Mouse (Mus musculus): ENCODE measurements around the gene Fignl1.

Fignl1 gene

GRCm38 (mm10) chr11:11808820-11809403 is at the start of gene Fignl1:
Gene Fignl1, minus strand, starts transcription at chr11:11808962.
- CTCF ChIA-PET, result interaction anchor here (0.7 to 1.4 kb wide), 4 partner anchors 17 to 133 kb away, joined by 3 to 9 read pairs (median 5); no protein-coding TSS in a partner anchor

DNA sequence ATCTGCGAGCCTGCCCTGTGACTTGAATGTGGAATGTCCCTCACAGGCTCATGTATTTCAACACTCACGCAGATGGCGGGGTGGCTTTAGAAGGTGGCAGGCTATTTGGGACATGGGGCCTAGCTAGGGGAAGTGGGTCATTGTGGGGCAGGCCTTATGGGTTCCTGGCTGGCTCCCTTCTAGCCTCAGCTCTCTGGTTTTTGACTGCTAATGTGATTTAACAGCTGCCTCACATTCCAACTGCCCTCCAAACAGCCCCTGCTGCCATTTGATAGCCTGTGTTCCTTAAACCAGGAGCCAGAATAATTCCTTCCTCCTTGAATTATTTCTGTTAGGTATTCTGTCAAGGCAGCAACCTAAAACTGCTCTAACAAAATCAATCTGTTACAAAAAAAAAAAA is 48.2 kb upstream of the Fignl1 start:
- CTCF ChIA-PET, result interaction anchor here (0.5 kb wide), 1 partner anchor 87 kb away, joined by 3 read pairs; no protein-coding TSS in a partner anchor

DNA sequence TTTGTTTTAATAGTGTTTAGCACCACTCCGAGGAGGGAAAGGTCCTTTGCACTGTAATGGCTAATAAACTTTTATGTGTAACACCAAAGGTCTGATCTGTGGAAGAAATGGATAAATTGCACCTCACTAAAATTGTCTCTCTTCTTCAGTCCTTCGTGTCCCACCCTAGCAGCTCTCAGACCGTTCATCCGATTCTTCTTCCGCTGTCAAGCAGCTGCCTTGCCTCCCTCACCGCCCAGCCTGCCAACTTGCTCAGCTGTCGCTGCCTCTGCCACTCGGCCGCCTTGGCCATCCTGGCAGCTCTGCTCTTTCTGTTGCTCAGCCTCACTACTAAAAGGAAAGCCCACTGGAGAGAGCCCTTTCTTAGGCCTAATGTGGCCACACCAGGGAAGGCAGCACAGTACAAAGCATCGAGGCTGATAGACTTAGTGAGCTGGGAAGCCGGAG is 46.9 kb upstream of the Fignl1 start:
- CTCF ChIA-PET, result no interaction called here

- CTCF ChIA-PET, result no interaction called here
These were observed 46.4 kb upstream of the Fignl1 start for GRCm38 (mm10) chr11:11855061-11855672.

DNA sequence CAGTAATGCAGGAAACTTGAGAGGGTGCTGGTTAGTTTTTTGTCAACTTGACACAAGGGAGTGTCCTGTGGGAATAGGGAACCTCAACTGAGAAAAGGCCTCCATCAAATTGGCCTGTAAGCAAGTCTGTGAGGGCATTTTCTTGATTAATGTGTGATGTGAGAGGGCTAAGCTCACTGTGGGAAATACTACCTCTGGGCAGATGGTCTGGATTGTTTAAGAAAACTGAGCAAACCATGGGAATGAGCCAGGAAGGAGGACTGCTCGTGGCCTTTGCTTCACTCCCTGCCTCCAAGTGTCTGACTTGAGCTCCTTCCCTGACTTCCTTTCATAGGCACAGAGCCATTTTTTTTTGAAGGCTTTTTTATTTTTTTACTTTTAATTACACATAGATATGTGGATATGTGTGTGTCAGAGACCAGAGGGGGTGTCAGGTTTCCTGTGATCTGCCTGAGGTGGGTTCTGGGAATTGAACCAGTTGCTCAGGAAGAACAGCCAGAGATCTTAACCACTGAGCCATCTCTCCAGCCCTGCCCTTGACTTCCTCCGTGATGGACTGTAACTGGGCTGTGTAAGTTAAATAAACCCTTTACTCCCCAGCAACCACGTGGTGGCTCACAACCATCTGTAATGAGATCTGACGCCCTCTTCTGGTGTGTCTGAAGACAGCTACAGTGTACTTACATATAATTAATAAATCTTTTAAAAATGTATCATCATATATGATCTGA is 45.1 kb upstream of the Fignl1 start:
- CTCF ChIA-PET, result no interaction called here

DNA sequence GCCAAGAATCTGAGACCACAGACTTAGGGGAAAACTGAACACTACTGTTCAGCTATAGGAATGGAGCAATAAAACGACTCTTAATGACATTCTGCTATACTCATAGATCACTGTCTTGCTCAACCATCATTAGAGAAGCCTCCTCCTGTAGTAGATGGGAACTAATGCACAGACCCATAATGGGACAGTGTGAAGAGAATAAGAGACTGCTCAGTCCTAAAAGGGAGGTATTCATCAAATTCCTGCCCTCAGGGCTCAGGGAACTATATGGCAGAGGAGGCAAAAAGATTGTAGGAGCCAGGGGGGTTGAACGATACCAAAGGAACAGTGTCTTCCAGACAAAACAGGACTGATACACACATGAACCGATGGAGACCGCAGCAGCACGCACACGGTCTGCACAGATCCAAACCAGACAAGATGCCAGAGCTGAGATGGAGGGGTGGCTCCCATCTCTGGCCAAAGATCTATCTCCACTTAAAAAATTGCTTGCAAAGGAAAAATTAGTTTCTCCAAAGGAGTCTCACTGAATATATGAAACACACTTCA is 43.3 kb upstream of the Fignl1 start:
- CTCF ChIA-PET, result no interaction called here

GRCm38 (mm10) chr11:11850476-11851267 is 41.9 kb upstream of the Fignl1 start:
- CTCF ChIA-PET, result interaction anchor here (0.9 kb wide), 1 partner anchor 13 kb away, joined by 9 read pairs; no protein-coding TSS in a partner anchor

DNA sequence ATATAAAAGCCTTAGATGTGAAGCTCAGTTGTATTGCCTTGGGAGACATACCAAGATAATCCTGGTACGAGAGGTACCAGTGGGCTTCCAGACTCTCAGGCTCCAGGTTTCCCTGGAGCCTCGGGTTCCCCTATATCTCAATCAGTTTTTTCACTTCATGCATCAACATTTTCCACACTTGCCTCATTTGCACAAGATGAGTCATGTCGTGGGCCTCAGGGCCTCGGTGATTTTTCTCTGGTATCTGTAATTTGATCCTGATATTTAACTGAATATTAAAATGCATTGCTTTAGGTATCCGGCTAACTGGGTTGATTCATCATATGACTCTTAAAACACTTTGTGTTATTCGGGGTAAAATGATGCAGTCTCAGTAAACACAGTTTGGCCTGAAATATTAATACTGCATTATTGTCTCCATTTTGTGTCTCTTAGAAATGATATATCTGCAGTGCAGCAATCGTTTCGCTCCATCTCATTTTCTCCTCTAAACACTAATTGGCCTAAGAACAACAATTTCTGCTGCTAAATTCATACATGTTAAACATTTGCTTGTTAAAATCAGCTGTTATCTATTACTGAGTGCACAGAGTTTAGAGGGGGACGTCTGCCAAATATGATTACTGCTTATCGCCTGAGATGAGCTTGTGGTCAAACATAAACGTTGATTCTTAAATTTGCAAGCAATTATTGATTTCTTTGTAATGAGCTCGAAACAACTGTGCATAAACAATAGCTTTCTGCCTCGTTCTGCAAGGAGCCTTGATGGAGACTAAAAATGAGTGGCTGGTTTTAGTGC is 41.0 kb upstream of the Fignl1 start:
- CTCF ChIA-PET, result no interaction called here

GRCm38 (mm10) chr11:11848467-11848866 is 39.7 kb upstream of the Fignl1 start:
- CTCF ChIA-PET, result no interaction called here

DNA sequence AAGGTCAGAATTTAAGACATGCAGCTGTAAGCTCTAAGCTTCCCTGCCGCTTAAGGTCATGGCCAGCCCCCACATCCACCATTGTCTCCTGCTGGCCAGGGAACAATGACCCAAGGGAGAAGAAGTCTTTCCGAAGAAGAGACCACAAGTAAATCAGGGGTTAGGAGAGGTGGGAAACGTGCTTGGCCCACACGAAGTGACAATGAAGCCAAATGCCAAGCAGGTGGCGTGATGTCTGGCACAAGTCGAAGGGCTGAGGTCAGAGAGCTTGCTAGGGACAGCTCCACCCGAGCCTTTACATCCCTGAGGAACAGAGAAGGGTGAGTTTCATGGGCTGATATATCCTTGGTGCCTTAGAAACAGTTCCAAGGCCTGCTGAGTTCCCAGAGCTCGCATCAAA is 36.3 kb upstream of the Fignl1 start:
- CTCF ChIA-PET, result no interaction called here

DNA sequence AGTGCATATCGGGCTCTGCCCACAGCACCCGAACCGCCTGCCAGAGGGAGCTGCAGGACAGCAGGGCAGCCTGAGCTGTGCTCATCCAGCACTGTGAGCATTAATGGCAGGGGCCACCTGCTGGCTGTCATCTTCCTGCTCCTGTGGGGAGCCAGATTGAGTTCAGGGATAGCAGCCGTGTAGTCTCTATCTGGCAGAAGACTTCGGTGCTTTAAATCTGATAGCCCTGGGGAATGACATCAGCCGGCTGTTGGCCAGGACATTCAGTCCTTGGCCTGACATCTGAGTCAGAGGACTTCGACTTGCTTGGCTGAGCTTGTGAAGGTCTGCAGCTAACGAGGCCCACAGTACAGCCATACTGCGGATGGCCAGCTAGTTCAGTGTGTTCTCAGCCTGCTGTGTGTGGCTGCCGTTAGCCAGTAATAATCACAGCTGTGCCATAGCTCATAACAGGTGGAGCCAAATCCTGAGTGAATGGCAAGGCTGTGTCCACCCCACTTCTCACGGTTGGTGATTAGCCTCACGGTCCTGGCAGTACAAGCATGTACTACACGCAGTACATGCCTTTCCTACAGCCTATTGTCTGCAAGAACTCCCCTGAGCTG is 35.7 kb upstream of the Fignl1 start:
- CTCF ChIA-PET, result no interaction called here

DNA sequence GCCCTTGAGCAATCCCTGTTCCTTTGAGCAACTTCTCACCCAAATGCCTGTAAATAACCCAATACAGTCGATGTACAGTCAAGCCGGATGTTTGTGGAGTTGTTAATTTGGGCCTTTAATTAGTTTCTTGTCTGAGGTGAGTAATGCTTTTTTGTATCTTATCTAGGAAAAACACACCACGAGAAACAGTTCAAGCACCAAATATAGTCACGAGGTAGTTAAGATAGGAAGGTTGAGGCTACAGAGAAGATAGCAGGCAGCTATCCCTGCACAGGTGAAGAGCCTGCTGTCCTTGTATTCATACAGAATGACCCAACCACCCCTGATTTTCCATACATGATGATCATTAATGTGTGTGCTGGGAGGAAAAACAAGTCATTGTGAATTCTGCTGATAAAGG is 32.8 kb upstream of the Fignl1 start:
- CTCF ChIA-PET, result no interaction called here

DNA sequence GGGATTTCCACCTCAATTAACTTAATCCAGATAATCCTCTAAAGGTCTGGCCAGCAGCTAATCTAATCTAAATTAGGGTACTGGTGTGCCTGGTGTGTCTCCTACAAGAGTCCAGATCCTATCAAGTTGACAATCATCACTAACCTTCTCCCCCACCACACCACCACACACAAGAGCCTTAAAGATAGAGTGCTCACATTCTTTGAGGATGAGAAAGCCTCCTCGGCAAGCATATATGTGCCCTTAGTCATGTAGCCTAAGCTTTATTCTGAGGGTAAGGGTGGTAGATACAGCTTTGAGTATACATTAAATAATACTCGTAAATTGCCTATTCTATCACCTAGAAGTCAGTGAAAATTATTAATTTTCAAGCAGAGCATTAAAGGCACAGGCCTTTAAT is 32.0 kb upstream of the Fignl1 start:
- CTCF ChIA-PET, result no interaction called here

- CTCF ChIA-PET, result no interaction called here
These were observed 31.1 kb upstream of the Fignl1 start for GRCm38 (mm10) chr11:11839874-11840273.

GRCm38 (mm10) chr11:11837384-11837783 is 28.6 kb upstream of the Fignl1 start:
- CTCF ChIA-PET, result interaction anchor here (1.0 kb wide), 1 partner anchor 28 kb away, joined by 6 read pairs; no protein-coding TSS in a partner anchor

DNA sequence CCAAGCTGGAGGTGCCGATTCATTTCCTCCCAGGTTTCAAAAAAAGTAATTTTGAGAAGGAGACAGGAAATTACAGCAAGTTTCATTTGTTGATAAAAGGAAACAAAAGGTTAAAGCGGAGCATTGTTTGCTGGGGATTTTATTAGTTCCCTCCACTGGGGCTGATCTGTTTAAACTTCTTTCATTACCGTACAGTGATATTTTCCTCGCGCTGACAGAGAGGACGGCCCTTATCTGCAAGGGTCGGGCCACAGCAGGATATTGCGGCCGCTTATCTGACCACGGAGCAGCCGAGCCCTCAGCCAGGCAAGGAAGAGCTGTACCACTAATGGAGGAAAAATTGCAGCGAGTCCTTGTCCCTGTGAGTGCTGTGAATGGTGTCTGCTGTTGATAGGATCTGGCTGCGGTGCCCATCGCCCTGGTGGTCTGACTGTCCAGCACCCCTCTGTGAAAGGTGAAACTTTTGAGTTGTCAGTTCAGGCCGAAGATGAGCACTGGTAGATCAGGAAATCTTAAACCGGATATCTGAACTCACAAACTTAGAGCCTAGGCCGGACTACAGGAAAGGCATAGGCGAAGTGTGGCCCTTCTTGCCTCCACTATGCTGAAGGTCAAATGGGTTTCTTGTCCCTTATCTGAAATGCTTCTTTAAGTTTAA is 28.1 kb upstream of the Fignl1 start:
- CTCF ChIA-PET, result interaction anchor here (1.0 kb wide), 1 partner anchor 27 kb away, joined by 6 read pairs; no protein-coding TSS in a partner anchor

DNA sequence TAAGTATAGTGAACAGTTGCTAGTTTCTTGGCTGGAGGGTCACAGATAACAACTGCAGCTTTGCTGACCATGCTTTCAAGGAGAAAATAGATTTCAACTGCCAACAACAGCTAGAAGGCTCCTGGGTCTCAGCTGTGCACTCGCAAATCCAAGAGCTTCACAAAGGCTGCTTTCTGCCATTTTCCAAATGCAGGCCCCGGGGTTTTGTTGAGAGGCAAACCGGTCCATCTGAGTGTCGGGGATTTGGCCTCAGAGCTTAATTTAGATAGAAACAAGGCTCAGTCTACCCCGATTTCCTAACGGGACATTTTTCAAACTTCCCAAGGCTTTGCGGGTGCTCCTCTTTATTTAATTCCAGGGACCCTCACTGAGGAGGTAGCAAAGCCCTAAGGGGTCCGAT is 27.5 kb upstream of the Fignl1 start:
- CTCF ChIA-PET, result no interaction called here

- CTCF ChIA-PET, result no interaction called here
These were observed 27.0 kb upstream of the Fignl1 start for GRCm38 (mm10) chr11:11835791-11836190.

DNA sequence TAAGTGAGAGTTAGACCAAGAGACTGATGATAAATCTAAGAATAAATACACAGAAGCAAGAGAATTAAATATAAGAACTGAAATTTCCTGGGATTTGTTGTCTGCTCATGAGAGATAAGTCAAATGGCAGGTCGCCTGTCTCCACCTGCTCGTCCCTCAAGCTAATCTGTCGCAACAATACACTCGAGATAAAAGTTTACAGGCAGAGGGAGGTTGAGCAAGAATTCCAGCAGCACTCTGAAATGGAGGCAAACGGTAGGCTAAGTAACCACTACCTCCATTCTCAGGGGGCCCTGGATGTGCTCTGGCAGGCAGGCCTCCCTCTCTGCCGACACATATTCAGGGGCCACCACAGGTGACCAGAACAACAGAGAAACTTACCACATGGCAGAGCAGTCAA is 26.6 kb upstream of the Fignl1 start:
- CTCF ChIA-PET, result no interaction called here

DNA sequence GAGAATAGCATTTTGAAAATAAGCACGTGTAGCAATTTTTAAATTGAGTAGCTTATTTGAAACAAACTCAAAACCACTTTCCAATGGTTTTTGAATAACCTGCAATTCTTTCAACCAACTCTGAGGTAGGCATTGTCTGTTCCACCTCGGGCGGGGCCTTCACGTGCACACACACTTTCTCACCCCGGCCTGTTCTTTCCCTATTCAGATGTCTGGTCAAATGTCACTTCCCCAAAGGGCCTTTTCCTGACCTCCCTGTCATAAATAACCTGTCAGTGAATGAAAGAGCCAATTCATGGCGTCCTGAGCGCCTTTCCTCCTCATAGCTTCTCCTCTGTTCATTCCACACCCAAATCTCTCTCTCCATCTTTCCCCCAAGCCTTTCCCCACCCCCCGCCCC is 24.3 kb upstream of the Fignl1 start:
- CTCF ChIA-PET, result no interaction called here
